Mouse (Mus musculus) liver, embryonic 14.5 days (tissue): Measurements from ENCODE around the gene Nsf. TPM values are rescaled to one million over a fixed set of nuclear protein-coding genes. Genes with fewer than 3 reads are reported as not detected.

Experiments
- ATAC-seq: fragments of 200-750 bp; cut with Nextera tagmentation; 2 replicates; pipeline ENCODE4 v1.8.0; 2017; ENCODE audit warnings: moderate number of reproducible peaks, mild to moderate bottlenecking, moderate library complexity; ENCODE audit not compliant: insufficient read depth
- DNase-seq, 3 experiments: peaks; one replicate each; pipeline ENCODE4 v3.0.0-alpha.2; 2012 to 2013; ENCODE audit warnings: low read depth in 3 of 3, low spot score in 3 of 3
- H3K27ac ChIP-seq: fragments of 300-500 bp; sonication (generic); 2 replicates; pipeline ENCODE4 v1.5.1; 2014; ENCODE audit warnings: moderate library complexity, mild to moderate bottlenecking, control low read depth, inconsistent platforms
- H3K27me3 ChIP-seq: fragments of 300-500 bp; sonication (generic); 2 replicates; pipeline ENCODE4 v1.6.1; 2014; ENCODE audit warnings: mild to moderate bottlenecking, low read length, moderate library complexity; ENCODE audit not compliant: control insufficient read depth, insufficient read depth
- H3K36me3 ChIP-seq: fragments of 300-500 bp; sonication (generic); replicated peaks from 2 replicates; pipeline ENCODE4 v1.6.1; 2014; ENCODE audit warnings: low read depth; ENCODE audit not compliant: control insufficient read depth, insufficient read depth
- H3K4me1 ChIP-seq, 2 experiments: fragments of 200-500 bp in 1 of 2; fragments of 300-500 bp in 1 of 2; sonication (generic) in 1 of 2; replicated peaks; 2 replicates each; pipeline ENCODE4 v1.6.1; 2012 to 2014; ENCODE audit warnings: antibody characterized with exemption in 1 of 2, inconsistent platforms in 1 of 2, low read length in 1 of 2; ENCODE audit not compliant: control insufficient read depth in 2 of 2, insufficient read depth in 2 of 2
- H3K4me2 ChIP-seq: fragments of 300-500 bp; sonication (generic); 2 replicates; pipeline ENCODE4 v1.6.1; 2014; ENCODE audit warnings: low read depth, mild to moderate bottlenecking, control low read depth, moderate library complexity
- H3K4me3 ChIP-seq, 2 experiments: fragments of 200-500 bp in 1 of 2; fragments of 300-500 bp in 1 of 2; sonication (generic) in 1 of 2; 2 replicates each; pipeline ENCODE4 v1.5.1; 2012 to 2014; ENCODE audit warnings: low read depth in 2 of 2, low read length in 2 of 2, mild to moderate bottlenecking in 2 of 2, control low read depth in 1 of 2, inconsistent platforms in 1 of 2, moderate library complexity in 1 of 2; ENCODE audit not compliant: insufficient read depth in 1 of 2
- H3K9ac ChIP-seq: fragments of 300-500 bp; sonication (generic); replicated peaks from 2 replicates; pipeline ENCODE4 v1.6.1; 2014; ENCODE audit warnings: mild to moderate bottlenecking, control low read depth, moderate library complexity
- H3K9me3 ChIP-seq: fragments of 300-500 bp; sonication (generic); 2 replicates; pipeline ENCODE4 v1.6.1; 2016; ENCODE audit warnings: low read length, mixed read lengths; ENCODE audit not compliant: control insufficient read depth
- CTCF ChIP-seq: IDR thresholded peaks from 2 replicates; pipeline ENCODE4 v1.5.1; 2016; ENCODE audit warnings: antibody characterized with exemption, low read depth, control low read depth
- EP300 ChIP-seq: IDR thresholded peaks from 2 replicates; pipeline ENCODE4 v1.6.1; 2016; ENCODE audit warnings: antibody characterized with exemption, low read depth
- WGBS: fragments of 180-500 bp; shearing (Covaris S2); extraction: QIAGEN DNeasy Blood & Tissue Kit; methylation state at CpG from one replicate; pipeline ENCODE4 v1.1.7; 2014; ENCODE audit not compliant: insufficient replicate concordance; 5-methylcytosine and 5-hydroxymethylcytosine counted together
- polyA plus RNA-seq, 2 experiments: library from polyadenylated mRNA; depleted of rRNA in 1 of 2; stranded (reverse) in 1 of 2; unstranded in 1 of 2; fragments of >200 nt; fragmentation: Nextera tagmentation in 1 of 2; extraction: Ambion mirVana in 1 of 2; gene quantifications; 2 replicates each; pipeline versions ENCODE4 v1.2.1 to v1.2.3; 2012 to 2014

Nsf gene
- polyA plus RNA-seq, 2 experiments = 12.9 to 19.9 TPM

GRCm38 (mm10) chr11:103804804-103805203 is 149.1 kb downstream of the Nsf start:
- DNase-seq (no peak), ATAC-seq (no peak)
- Histone ChIP-seq H3K4me3 (no peak overlapping the region), H3K27me3 (peaks cover 23% of the 10 kb centered on the region), H3K9ac (no peak overlapping the region), H3K9me3 (no peaks in the 10 kb centered on the region), H3K4me1 (no peaks in the 10 kb centered on the region), H3K4me2 (no peak overlapping the region), H3K27ac (no peak overlapping the region), H3K36me3 (no peaks in the 10 kb centered on the region)
- no peak for TF ChIP-seq EP300
- no peak for TF ChIP-seq CTCF
- WGBS = 56% methylated on average over 4 of the region's 4 CpGs

GRCm38 (mm10) chr11:103804126-103804525 is 149.7 kb downstream of the Nsf start:
- Histone ChIP-seq H3K36me3 (no peaks in the 10 kb centered on the region), H3K27me3 (peaks cover 16% of the 10 kb centered on the region)

GRCm38 (mm10) chr11:103801128-103801527 is 152.7 kb downstream of the Nsf start:
- H3K27me3 ChIP-seq = peaks cover 4% of the 10 kb centered on the region; the same call in 1 of the 2 replicates
- WGBS = 61% methylated on average over 9 of the region's 9 CpGs
- DNase-seq = no peak

More at GRCm38 (mm10) chr11:103804126-103804525, 149.7 kb downstream of the Nsf start:
- ATAC-seq = no peak
- no peak for DNase-seq
- H3K27ac ChIP-seq = no peak overlapping the region
- TF ChIP-seq EP300 = no peak
- no peak for TF ChIP-seq CTCF
- H3K9me3 ChIP-seq = no peaks in the 10 kb centered on the region
- 64% methylated on average over 11 of the region's 11 CpGs for WGBS
- no peaks in the 10 kb centered on the region for H3K4me1 ChIP-seq
- no peak overlapping the region for H3K4me2 ChIP-seq
- H3K4me3 ChIP-seq = no peak overlapping the region
- H3K9ac ChIP-seq = no peak overlapping the region

GRCm38 (mm10) chr11:103789951-103790350 is 163.9 kb downstream of the Nsf start:
- H3K27ac ChIP-seq = no peak overlapping the region
- DNase-seq (no peak), ATAC-seq (no peak)
- peaks cover 5% of the 10 kb centered on the region for H3K27me3 ChIP-seq
- no peak overlapping the region for H3K4me2 ChIP-seq
- no peak overlapping the region for H3K9ac ChIP-seq
- WGBS = 44% methylated on average over 5 of the region's 5 CpGs
- H3K4me1 ChIP-seq = no peaks in the 10 kb centered on the region
- H3K9me3 ChIP-seq = no peaks in the 10 kb centered on the region
- TF ChIP-seq CTCF = no peak
- no peak for TF ChIP-seq EP300
- no peaks in the 10 kb centered on the region for H3K36me3 ChIP-seq
- no peak overlapping the region for H3K4me3 ChIP-seq

More at GRCm38 (mm10) chr11:103801128-103801527, 152.7 kb downstream of the Nsf start:
- no peak overlapping the region for H3K27ac ChIP-seq
- no peaks in the 10 kb centered on the region for H3K9me3 ChIP-seq
- no peak for ATAC-seq
- H3K4me3 ChIP-seq = no peak overlapping the region
- TF ChIP-seq CTCF (no peak), EP300 (no peak)
- no peaks in the 10 kb centered on the region for H3K36me3 ChIP-seq
- no peak overlapping the region for H3K4me2 ChIP-seq
- H3K4me1 ChIP-seq = no peaks in the 10 kb centered on the region
- no peak overlapping the region for H3K9ac ChIP-seq

GRCm38 (mm10) chr11:103780152-103780551 is 173.7 kb downstream of the Nsf start:
- Histone ChIP-seq H3K4me1 (no peaks in the 10 kb centered on the region), H3K36me3 (no peaks in the 10 kb centered on the region), H3K27ac (no peak overlapping the region), H3K4me2 (no peak overlapping the region), H3K9ac (no peak overlapping the region), H3K4me3 (no peak overlapping the region), H3K9me3 (no peaks in the 10 kb centered on the region), H3K27me3 (peaks cover 11% of the 10 kb centered on the region)
- WGBS = 46% methylated on average over 9 of the region's 9 CpGs
- ATAC-seq (no peak), DNase-seq (no peak)
- TF ChIP-seq EP300 (no peak), CTCF (no peak)

- no peak for TF ChIP-seq EP300
- no peak for TF ChIP-seq CTCF
- ATAC-seq = no peak
- Histone ChIP-seq H3K27me3 (peaks cover 63% of the 10 kb centered on the region), H3K4me1 (no peaks in the 10 kb centered on the region), H3K4me2 (no peak overlapping the region), H3K36me3 (no peaks in the 10 kb centered on the region), H3K4me3 (no peak overlapping the region), H3K27ac (no peak overlapping the region), H3K9me3 (no peaks in the 10 kb centered on the region), H3K9ac (no peak overlapping the region)
- no peak for DNase-seq
- WGBS = under 1% methylated on average over 19 of the region's 19 CpGs
Measured at GRCm38 (mm10) chr11:103774228-103774530, 179.7 kb downstream of the Nsf start.
